Mouse (Mus musculus): ENCODE data around the gene Ccdc160. TPM values are rescaled to one million over a fixed set of nuclear protein-coding genes. Genes with fewer than 3 reads are reported as not detected.
A peak's percentile ranks its signal among the peaks of the same experiment; 100 is the strongest.

Ccdc160 gene
- total RNA-seq (2021) = 15.5 and 18.1 TPM in 2 replicates
- long read RNA-seq, experiment 1, transcript Ccdc160-201 (2 exons, 1,536 nt) = major isoform, 23 of 23 reads
- long read RNA-seq, experiment 1, partial matches to known transcripts = 0 of 23 reads
- long read RNA-seq, experiment 1, other reads (novel, unspliced or antisense) = 0 of 23 reads
- long read RNA-seq, experiment 2, transcript Ccdc160-201 (2 exons, 1,536 nt) = major isoform, 11 of 15 reads
- long read RNA-seq, experiment 2, partial matches to known transcripts = 0 of 15 reads
- long read RNA-seq, experiment 2, other reads (novel, unspliced or antisense) = 4 of 15 reads

DNA sequence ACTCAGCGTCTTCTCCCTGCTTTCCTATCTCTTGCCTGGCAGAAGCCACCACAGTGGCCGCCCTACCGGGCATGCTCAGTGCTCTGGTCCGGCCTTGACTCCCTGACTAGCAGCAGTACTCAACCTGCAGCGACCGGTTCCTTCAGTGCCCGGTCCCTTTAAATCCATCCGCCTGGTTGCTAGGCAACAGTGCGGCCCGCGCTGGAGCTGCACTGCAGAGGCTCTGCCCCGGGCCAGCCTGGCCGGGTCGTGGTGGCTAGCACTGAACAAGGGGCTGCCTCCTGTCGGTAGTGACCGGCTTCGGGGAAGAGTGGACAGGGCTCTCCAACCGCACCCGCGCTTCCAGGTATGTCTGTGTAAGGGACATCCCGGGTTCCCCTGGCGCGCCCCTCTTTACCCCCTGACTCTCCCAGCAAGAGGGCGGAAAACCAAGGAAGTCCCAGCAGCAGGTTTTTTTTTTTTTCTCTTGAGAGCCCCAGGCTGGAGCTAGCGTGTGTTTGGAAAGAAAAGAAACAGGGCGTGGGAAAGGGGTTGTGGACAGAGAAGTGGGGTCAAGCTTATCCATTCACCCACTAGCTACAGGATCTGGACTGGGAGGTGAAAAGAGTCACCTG, at the start of gene Ccdc160:
TSS of gene Ccdc160 (plus strand) at position 221 of the 614 bp plus-strand sequence.
- peak; percentile 85 for DNase-seq

DNA sequence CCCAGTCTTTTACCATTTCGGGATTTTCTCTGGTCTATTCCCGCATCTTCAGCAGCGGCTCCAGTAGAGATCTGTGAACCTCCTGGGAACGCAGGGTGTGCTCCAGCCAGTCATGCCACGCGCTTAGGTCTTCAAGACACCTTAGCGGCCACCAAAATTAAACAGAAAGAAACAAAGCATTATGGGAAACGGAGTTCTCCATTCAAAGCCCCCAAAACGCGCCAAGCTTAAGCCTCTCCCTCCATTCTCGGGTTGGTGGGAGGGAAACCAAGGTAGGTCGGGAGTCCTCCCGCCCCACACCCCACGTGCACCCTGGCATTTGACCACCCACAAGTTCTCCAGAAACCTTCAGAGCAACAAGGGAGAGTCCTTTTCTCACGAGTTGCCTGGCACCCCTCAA, 47.2 kb upstream of the Ccdc160 start:
- DNase-seq = no peak

DNA sequence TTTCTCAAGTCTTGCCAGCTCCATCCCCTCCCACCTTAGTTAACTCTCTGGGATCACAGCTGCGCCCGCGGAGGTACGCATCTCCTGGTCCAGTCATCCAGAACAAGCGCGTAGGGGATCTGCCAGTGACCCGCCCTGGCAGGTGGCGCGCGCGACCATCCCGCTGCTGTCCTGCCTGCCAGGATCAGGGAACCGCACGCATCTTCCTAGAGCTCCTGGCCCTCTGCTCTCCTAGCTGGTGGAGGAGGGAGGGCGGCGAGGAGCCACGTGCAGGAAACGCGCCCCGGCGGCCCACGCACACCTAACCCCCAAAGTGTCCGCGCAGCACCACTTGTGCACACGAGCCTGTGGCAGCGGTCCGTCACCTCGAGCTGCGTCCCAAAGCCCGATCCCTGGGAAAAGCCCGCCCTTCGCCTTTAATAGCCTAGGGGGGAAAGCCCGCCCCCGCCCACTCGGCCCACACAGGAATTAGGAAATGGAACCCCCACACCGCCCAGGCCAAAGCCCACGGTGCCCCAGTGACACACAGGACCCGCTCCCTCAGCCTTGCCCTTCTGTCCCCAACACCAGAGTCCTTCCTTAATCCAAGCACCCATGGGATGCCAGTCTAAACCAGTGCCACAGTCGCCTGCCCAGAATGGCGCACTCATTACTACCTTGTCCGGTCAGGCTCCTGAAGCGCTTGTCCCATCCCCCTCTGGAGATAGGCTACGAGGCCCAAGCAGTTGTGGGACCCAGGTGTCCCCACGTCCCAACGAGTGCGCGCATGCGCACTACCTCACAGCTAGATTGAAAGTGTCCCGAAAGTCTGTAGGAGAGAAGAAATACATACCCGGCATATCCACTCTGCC, 46.6 kb upstream of the Ccdc160 start:
- DNase-seq = peak; percentile 7

DNA sequence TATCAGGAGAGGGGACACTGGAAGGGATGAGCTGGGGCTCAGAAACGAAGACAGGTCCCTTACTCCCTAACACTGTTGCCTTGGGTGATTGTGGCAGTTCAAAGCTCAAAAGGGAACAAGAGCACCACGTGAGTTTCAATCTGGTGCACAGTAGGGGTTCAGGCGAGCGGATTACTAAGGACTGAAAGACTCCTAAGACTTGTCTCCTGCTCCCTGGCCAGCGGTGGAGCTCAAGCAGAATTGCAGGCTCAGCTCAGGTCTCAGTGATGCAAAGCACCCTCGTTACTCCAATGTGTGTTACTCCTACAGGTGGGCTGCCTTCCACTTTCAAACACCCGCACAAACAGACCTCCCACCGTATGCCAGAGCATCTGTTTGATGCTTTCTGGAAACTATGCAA, 45.5 kb upstream of the Ccdc160 start:
- no peak for DNase-seq

DNA sequence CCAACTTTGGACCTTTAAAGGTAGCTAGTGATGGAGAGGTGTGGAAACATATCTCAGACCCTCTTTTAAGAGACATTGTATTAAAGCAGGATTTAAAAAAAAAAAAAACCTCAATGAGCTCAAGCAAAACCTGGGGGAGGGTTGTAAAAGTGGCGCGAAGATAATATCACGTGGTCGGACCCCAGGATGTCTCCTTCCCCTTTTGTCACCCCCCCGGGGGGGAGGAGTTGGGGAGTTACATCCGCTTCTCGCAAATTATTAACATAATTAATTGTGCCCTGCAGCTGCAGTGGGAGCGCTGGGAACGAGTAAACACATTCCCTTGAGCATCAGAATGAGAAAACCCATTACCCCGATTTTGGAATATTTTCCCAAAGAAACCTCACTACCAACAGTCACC, 45.1 kb upstream of the Ccdc160 start:
- no peak for DNase-seq

DNA sequence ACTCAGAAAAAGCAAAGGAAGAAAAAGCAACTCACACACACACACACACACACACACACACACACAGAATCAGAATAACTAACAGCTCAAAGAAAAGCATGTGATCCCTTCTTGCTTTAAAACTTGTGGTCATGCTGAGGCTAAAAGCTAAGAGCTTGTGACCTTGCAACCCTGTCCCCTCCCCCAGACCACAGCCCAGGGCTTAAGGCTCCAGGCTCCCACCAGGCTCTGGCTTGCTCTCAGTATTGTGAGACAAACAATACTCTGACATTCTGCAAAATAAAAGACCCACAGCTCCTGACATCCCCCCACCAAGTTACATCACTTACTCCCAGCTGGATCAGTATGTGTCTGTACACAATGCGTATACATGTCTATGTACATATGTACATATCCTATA, 44.2 kb upstream of the Ccdc160 start:
- DNase-seq = no peak

DNA sequence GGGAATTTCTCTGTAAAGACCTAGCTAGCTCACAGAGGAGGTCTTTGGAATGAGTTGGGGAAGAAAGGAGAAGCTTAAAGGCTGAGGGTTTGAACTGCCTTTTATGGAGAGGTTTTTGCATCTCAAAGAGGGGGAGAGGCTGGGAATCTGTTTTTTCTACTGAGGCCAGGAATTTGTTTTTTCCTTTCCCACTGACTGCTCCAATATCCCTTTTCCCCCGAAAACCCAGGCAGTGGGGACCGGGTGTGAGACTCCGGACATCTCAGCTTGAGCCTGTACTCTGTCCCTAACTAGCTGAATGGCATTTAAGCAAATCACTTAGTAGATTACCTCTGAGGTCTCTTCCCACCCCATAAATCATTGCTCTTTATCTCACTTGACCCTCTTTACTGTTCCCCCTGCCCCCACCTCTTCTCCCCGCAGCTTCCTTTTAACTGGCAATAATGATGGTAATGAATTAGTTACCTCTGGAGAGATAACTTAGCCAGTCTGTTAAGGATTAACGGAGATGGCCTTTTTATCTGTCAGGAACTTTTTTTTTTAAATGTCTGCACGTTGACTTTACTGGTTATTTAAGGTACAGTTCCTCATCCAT, 37.4 kb upstream of the Ccdc160 start:
- DNase-seq = no peak

DNA sequence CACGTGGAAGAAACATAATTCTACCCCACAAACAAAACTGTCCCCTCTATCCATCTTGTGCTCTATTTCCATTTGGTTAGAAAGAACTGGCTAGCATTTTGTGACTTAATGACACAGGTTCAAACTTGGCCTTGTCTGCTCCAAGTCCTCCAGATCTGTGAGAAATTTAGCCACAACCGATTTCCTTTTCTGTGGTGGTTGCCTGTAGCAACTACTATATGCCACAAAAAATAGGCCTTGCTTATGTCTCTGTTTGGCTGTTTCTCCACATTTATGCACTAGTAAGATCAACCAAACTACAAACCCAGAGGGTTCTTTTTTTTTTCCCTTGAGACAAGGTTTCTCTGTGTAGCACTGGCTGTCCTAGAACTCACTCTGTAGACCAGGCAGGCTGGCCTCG, 33.8 kb upstream of the Ccdc160 start:
- no peak for DNase-seq

DNA sequence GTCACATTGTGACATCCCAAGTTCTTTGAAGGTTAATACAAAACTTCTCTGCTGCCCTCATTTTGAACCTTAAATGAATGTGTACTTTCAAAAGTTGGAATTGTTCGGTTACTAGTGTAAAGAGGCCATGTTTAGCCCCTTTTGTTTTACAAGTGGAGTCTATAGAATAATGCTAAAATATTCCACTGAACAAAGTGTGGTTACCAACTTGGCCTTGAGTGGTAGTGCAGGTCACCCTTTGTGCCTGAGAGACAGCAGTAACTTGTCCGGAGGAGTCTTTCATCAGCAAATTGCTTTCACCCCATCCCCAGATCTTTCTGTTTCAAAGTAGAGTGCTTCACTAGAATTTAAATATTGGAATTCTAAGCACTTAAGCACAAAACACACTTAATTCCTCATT, 31.8 kb upstream of the Ccdc160 start:
- no peak for DNase-seq

DNA sequence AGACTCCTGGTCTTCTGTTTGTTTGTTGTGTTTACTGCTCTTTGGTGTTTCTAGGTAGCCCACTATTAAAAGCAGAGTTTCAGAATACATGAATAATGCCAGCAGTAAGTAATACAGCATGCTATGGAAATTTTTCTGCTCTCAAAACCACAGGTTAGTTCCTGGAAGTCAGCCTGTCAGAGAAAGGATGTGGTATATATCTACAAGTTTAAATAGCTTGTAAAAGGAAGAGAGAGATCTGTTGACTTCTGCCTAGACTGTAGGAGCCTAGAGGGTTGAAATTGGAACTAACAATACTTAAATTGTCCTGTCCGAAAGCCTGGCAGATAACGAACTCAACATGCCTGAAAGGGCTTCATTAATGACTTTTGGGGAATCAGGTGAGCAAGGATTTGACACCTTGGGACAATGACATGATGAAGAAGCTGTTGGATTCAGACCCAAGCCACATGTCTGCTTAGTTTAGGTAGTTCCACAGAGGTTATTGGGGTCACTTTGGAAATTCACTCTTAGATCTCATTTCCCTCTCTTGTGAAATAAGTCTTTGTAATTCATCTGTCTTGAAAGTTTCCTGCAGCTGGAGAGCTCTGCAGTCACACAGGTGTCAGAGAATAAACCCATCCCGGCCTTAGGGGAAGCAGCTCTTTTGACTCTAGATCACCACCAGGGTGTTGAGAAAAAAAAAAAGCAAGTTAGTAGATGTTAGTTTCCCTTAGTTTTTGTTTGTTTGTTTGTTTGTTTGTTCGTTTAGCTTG, 30.6 kb upstream of the Ccdc160 start:
- DNase-seq = no peak

DNA sequence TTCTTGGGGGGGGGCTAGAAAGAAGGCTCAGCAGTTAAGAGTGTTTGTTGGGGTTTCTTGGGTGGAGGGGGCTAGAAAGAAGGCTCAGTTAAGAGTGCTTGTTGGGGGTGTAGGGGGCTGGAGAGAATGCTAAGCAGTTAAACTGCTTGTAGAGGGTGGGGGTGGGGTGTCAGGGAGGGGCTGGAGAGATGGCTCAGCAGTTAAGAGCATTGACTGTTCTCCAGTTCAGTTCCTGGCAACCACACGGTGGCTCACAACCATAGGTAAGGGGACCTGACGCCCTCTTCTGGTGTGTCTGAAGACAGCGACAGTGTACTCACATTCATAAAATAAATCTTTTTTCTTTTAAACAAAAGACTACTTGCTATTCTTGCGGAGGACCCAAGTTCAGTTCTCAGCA, 28.8 kb upstream of the Ccdc160 start:
- DNase-seq = no peak

DNA sequence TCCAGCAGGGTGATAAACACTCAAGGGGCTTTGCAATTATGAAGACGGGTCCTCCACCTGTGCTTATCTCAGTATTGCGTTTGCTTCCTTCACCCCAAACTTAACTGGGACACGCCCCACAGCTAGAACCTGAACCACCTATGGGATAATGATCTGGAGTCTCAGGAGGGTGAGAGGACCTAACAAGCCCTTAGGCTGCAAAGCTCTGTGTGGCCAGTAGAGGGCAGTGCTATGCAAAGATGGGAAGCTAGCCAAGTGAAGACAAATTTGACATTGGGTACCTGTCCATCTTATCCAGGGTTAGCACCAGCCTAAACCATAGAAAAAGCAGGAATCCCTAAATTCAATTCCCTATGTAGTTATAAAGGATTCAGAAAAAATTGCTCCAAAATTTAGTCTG, 15.0 kb upstream of the Ccdc160 start:
- DNase-seq = peak; percentile 63

DNA sequence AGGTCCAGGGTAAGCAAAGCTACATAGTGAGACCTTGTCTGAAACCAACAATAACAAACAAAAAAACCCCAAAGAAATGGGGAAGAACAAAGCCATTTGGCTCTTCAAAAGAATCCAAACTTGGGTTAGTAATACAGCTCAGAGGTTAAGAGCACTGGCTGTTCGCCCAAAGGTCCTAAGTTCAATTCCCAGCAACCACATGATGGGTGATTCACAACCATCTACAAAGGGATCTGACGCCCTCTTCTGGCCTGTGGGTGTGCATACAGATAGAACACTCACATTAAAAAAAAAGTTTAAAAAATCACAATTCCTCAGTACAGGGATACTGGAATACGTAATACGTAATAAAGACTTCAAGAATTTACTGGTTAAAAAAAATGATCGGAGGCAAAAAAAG, 13.3 kb upstream of the Ccdc160 start:
- no peak for DNase-seq

DNA sequence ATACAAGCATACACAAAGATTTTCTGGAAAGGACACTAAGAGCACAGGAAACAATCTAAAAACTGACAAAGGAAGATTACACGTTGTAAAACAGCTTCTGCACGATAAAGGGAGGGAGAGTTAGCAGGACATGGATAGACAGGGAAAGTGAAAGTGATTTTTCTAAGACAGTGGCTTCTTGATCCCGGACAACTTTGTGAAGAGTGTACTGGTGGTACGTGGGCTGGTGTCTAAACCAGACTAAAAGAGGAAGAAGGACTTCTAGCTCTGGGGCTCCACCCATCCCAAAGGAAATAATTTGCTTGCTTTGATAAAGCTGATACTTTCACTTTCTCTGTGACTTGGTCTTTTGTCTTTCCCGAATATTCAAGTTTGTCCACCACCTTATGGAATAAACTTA, 7.1 kb upstream of the Ccdc160 start:
- no peak for DNase-seq

DNA sequence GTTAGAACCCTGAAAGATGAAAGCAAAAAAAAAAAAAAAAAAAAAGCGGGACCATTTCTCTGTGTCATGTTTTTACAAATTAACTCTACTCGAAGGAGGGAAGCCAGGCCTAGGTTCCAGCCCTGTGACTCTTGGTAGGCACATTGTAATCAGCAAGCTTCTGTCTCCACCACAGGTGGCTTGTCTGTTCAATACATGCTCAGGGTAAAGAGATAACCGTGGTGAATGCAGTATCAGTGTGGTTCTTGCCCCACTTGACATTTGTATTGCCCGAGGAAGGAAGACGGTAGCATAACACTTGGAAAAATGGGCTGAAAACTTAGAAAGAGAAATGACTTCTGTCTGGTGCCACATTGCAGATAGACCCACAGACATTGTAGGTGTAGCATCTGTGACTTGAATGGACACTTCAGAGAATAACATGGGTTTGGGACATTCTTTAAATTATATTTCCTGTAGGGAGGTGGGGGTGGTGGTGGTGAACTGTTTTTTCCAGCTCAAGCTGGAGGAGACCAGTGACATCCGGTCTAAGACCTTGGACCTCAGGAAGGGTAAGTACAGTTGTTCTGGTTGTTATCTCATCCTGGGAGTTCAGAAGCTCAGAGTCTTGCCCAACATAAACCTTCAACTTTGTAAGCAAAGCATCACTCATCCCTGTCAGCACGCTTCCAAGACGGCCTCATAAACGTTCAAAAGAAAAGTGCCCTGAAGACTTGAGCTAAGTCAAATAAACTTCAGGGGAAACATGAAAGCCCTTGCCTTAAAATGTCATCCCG, 1.1 kb downstream of the Ccdc160 start:
- DNase-seq = peak; percentile 10

DNA sequence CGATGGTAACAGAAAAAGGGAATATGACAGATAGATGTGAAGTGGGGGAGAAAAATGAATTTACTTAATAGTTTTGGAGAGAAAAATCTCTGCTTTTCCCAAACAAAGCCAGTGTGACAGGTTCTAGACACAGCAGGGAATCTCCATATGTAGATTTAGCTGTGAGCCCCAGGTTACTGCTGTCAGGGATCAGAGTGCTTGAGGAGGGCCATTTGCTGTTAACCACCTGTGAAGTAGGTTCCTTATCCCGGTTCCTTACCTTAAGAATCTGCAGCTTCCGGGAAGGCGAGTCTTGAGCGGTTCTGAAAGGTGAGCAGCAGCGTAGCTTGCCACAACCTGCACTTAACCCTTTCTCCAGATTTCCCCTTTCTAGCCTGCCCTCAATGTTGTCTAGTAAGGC, 1.9 kb downstream of the Ccdc160 start:
- DNase-seq = no peak

DNA sequence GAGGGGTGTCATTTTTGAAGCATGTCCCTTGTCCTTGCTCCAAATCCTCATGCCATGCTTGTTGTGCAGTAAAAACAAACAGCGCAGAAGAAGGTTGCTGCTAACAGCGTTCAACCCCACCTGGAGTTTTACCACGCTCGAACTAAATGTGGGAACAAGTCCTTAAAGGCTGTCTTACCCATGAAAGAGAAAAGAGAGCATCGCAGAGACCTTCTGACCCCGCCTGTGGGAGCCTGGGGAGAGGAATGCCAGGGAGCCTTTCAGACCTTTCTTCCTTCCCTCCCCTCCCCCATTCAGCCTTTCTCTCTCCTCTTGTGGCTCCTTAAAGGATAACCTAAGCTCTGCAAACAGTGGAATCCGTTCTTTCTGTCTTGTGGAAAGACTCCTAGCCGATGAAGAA, 4.8 kb downstream of the Ccdc160 start:
- no peak for DNase-seq

DNA sequence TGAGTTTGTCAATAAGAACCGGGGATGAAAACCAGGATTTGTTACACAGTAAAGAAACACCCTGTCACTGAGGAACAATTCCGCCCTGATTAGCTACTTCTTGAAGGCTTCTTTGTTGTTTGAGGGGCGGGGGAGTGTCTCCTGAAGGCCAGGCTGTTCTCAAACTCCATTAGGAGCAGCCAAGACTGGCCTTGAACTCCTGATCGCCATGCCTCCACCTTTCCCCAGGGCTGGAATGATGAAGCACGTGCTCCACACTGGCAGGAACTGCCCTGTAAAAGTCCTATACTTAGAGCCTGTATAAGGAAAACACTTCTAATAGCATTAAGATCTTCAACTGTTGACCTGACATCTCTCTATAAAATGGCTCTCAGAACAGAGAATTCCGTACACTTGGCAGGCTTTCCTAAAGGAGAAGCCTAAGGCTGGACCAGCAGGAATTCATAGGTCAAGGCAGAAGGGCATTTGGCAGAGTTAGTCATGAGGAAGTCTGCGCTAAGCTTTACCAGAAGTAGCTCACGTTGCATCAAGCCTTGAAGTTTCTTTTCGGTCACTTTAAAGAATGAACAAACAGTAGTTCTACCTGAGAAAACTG, 6.1 kb downstream of the Ccdc160 start:
- peak; percentile 19 for DNase-seq

DNA sequence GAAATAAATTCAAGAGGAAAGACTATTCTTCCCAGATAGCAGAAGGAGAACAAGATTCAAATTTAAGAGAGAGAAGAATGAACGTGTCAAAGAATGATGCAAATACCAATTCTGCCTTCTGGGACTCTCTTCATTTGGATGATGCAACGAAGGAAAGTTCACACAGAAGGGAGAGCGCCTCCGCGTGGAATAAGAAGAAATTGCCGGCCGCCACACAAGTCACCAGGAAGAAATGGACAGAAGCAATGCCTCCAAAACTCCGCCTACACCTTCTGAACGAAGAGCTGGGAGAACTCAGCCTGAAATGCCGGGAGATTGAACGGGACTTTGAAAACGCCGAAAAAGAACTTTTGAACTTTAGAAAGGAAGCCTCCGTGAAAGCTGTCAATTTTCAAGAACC, 7.3 kb downstream of the Ccdc160 start:
- no peak for DNase-seq

DNA sequence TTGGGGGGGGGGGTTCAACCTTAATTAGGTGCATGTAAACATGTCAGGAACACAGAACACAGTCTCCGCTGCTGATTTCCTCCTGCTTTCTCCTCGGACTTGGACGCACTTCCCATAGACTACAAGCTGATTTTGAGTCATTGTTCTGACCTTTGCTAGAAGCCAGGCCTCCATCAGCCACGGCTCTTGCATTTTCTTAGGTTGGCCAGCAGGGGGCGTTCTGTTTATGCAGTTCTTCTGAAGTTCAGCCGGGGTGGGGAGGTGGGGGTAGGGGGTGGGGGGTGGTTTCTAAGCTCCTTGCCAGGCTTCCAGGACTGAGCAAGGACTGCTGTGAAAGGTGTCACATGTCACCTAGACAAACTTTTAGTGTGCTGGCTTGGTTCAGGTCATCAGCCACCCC, 8.6 kb downstream of the Ccdc160 start:
- peak; percentile 57 for DNase-seq

DNA sequence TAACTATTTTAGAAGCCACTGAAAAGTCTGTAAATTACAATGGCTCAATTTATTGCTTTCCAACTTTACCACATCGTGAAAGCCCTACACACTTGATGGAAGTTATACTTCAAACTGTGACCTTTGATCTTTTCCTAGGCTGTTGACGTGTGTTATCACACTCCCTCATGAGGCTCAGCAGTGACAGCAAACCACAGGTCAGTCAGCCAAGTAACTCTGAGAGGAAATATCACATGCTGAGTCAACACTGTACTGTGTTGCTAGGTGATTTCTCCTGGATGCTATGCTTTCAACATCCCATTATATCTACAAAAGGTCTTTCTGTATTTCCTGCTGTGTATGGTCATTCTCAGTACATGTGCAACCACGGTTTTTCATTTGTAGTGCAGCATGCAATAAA, 28.3 kb downstream of the Ccdc160 start:
- no peak for DNase-seq
